Mouse (Mus musculus): ENCODE results near the gene Pomt1. TPM values are rescaled to one million over a fixed set of nuclear protein-coding genes. Genes with fewer than 3 reads are reported as not detected.

The Pomt1 gene
- polyA plus RNA-seq, 1 experiment from 2014 or later = 22.3 TPM

GRCm38 (mm10) chr2:32218113-32218512 lies 18.3 kb upstream of the Pomt1 start:
- H3K4me1 ChIP-seq (ENCODE audit: control insufficient read depth, insufficient read depth, low read length) = no peaks in the 10 kb centered on the region
- 91% methylated on average over 5 of the region's 5 CpGs for WGBS
- H3K36me3 ChIP-seq (ENCODE audit: control insufficient read depth, insufficient read depth, low read length) = peaks cover 100% of the 10 kb centered on the region
- H3K27me3 ChIP-seq (replicated peaks; ENCODE audit: control insufficient read depth, insufficient read depth, low read length) = no peaks in the 10 kb centered on the region
- ATAC-seq (no peak), DNase-seq (ENCODE audit: low spot score) (no peak)
- no peak overlapping the region for H3K4me2 ChIP-seq (ENCODE audit: low read length)
- no peak overlapping the region for H3K4me3 ChIP-seq (ENCODE audit: low read depth, low read length)
- no peak overlapping the region for H3K9ac ChIP-seq (ENCODE audit: low read length)
- no peaks in the 10 kb centered on the region for H3K9me3 ChIP-seq (replicated peaks; ENCODE audit: control insufficient read depth, low read length)
- H3K27ac ChIP-seq (ENCODE audit: low read depth, low read length) = no peak overlapping the region

GRCm38 (mm10) chr2:32218541-32219334 lies 17.7 kb upstream of the Pomt1 start:
- H3K27ac ChIP-seq (ENCODE audit: low read depth, low read length) = no peak overlapping the region
- H3K36me3 ChIP-seq (ENCODE audit: control insufficient read depth, insufficient read depth, low read length) = peaks cover 100% of the 10 kb centered on the region
- ATAC-seq = no peak
- no peaks in the 10 kb centered on the region for H3K4me1 ChIP-seq (ENCODE audit: control insufficient read depth, insufficient read depth, low read length)
- DNase-seq (ENCODE audit: low spot score) = no peak
- H3K9ac ChIP-seq (ENCODE audit: low read length) = no peak overlapping the region
- no peak overlapping the region for H3K4me3 ChIP-seq (ENCODE audit: low read depth, low read length)
- no peaks in the 10 kb centered on the region for H3K9me3 ChIP-seq (replicated peaks; ENCODE audit: control insufficient read depth, low read length)
- WGBS = 90% methylated on average over 11 of the region's 11 CpGs
- H3K27me3 ChIP-seq (replicated peaks; ENCODE audit: control insufficient read depth, insufficient read depth, low read length) = no peaks in the 10 kb centered on the region
- H3K4me2 ChIP-seq (ENCODE audit: low read length) = no peak overlapping the region

- Histone ChIP-seq H3K9me3 (replicated peaks; ENCODE audit: control insufficient read depth, low read length) (no peaks in the 10 kb centered on the region), H3K4me3 (ENCODE audit: low read depth, low read length) (no peak overlapping the region), H3K9ac (ENCODE audit: low read length) (no peak overlapping the region), H3K4me2 (ENCODE audit: low read length) (no peak overlapping the region), H3K4me1 (ENCODE audit: control insufficient read depth, insufficient read depth, low read length) (no peaks in the 10 kb centered on the region), H3K27ac (ENCODE audit: low read depth, low read length) (no peak overlapping the region), H3K36me3 (ENCODE audit: control insufficient read depth, insufficient read depth, low read length) (peaks cover 100% of the 10 kb centered on the region), H3K27me3 (replicated peaks; ENCODE audit: control insufficient read depth, insufficient read depth, low read length) (no peaks in the 10 kb centered on the region)
- no peak for ATAC-seq
- DNase-seq (ENCODE audit: low spot score) = no peak
- WGBS = 95% methylated on average over 14 of the region's 14 CpGs
Observed at GRCm38 (mm10) chr2:32219501-32219900, 16.9 kb upstream of the Pomt1 start.

GRCm38 (mm10) chr2:32220021-32220420 lies 16.4 kb upstream of the Pomt1 start:
- Histone ChIP-seq H3K27ac (ENCODE audit: low read depth, low read length) (no peak overlapping the region), H3K4me1 (ENCODE audit: control insufficient read depth, insufficient read depth, low read length) (no peaks in the 10 kb centered on the region), H3K9me3 (replicated peaks; ENCODE audit: control insufficient read depth, low read length) (no peaks in the 10 kb centered on the region), H3K4me2 (ENCODE audit: low read length) (no peak overlapping the region), H3K4me3 (ENCODE audit: low read depth, low read length) (no peak overlapping the region), H3K27me3 (replicated peaks; ENCODE audit: control insufficient read depth, insufficient read depth, low read length) (no peaks in the 10 kb centered on the region), H3K36me3 (ENCODE audit: control insufficient read depth, insufficient read depth, low read length) (peaks cover 100% of the 10 kb centered on the region), H3K9ac (ENCODE audit: low read length) (no peak overlapping the region)
- no peak for DNase-seq (ENCODE audit: low spot score)
- no peak for ATAC-seq
- 90% methylated on average over 6 of the region's 6 CpGs for WGBS

- no peaks in the 10 kb centered on the region for H3K4me1 ChIP-seq (ENCODE audit: control insufficient read depth, insufficient read depth, low read length)
- no peak overlapping the region for H3K4me3 ChIP-seq (ENCODE audit: low read depth, low read length)
- H3K27ac ChIP-seq (ENCODE audit: low read depth, low read length) = no peak overlapping the region
- no peaks in the 10 kb centered on the region for H3K9me3 ChIP-seq (replicated peaks; ENCODE audit: control insufficient read depth, low read length)
- 95% methylated on average over 10 of the region's 10 CpGs for WGBS
- no peak overlapping the region for H3K4me2 ChIP-seq (ENCODE audit: low read length)
- DNase-seq (ENCODE audit: low spot score) (no peak), ATAC-seq (no peak)
- peaks cover 100% of the 10 kb centered on the region for H3K36me3 ChIP-seq (ENCODE audit: control insufficient read depth, insufficient read depth, low read length)
- H3K9ac ChIP-seq (ENCODE audit: low read length) = no peak overlapping the region
- H3K27me3 ChIP-seq (replicated peaks; ENCODE audit: control insufficient read depth, insufficient read depth, low read length) = no peaks in the 10 kb centered on the region
Observed at GRCm38 (mm10) chr2:32220969-32221368, 15.4 kb upstream of the Pomt1 start.

- Histone ChIP-seq H3K9ac (ENCODE audit: low read length) (no peak overlapping the region), H3K27ac (ENCODE audit: low read depth, low read length) (no peak overlapping the region), H3K36me3 (ENCODE audit: control insufficient read depth, insufficient read depth, low read length) (peaks cover 100% of the 10 kb centered on the region), H3K4me3 (ENCODE audit: low read depth, low read length) (no peak overlapping the region), H3K9me3 (replicated peaks; ENCODE audit: control insufficient read depth, low read length) (no peaks in the 10 kb centered on the region), H3K4me2 (ENCODE audit: low read length) (no peak overlapping the region), H3K27me3 (replicated peaks; ENCODE audit: control insufficient read depth, insufficient read depth, low read length) (no peaks in the 10 kb centered on the region), H3K4me1 (ENCODE audit: control insufficient read depth, insufficient read depth, low read length) (no peaks in the 10 kb centered on the region)
- 90% methylated on average over 7 of the region's 7 CpGs for WGBS
- DNase-seq (ENCODE audit: low spot score) = no peak
- no peak for ATAC-seq
Observed at GRCm38 (mm10) chr2:32221577-32221976, 14.8 kb upstream of the Pomt1 start.

- Histone ChIP-seq H3K4me2 (ENCODE audit: low read length) (no peak overlapping the region), H3K9me3 (replicated peaks; ENCODE audit: control insufficient read depth, low read length) (no peaks in the 10 kb centered on the region), H3K27ac (ENCODE audit: low read depth, low read length) (no peak overlapping the region), H3K4me3 (ENCODE audit: low read depth, low read length) (no peak overlapping the region), H3K27me3 (replicated peaks; ENCODE audit: control insufficient read depth, insufficient read depth, low read length) (no peaks in the 10 kb centered on the region), H3K4me1 (ENCODE audit: control insufficient read depth, insufficient read depth, low read length) (no peaks in the 10 kb centered on the region), H3K36me3 (ENCODE audit: control insufficient read depth, insufficient read depth, low read length) (peaks cover 100% of the 10 kb centered on the region), H3K9ac (ENCODE audit: low read length) (no peak overlapping the region)
- ATAC-seq = no peak
- no peak for DNase-seq (ENCODE audit: low spot score)
- 89% methylated on average over 10 of the region's 10 CpGs for WGBS
Observed at GRCm38 (mm10) chr2:32222057-32222456, 14.3 kb upstream of the Pomt1 start.

- no peaks in the 10 kb centered on the region for H3K27me3 ChIP-seq (replicated peaks; ENCODE audit: control insufficient read depth, insufficient read depth, low read length)
- no peaks in the 10 kb centered on the region for H3K9me3 ChIP-seq (replicated peaks; ENCODE audit: control insufficient read depth, low read length)
- DNase-seq (ENCODE audit: low spot score) (no peak), ATAC-seq (no peak)
- H3K27ac ChIP-seq (ENCODE audit: low read depth, low read length) = no peak overlapping the region
- H3K4me2 ChIP-seq (ENCODE audit: low read length) = peak overlapping the region; percentile 87
- peaks cover 50% of the 10 kb centered on the region for H3K36me3 ChIP-seq (ENCODE audit: control insufficient read depth, insufficient read depth, low read length)
- H3K4me1 ChIP-seq (ENCODE audit: control insufficient read depth, insufficient read depth, low read length) = peaks cover 11% of the 10 kb centered on the region; the same call in 1 of the 2 replicates
- 40% methylated on average over 7 of the region's 7 CpGs for WGBS
- H3K4me3 ChIP-seq (ENCODE audit: low read depth, low read length) = peak overlapping the region; percentile 65
- H3K9ac ChIP-seq (ENCODE audit: low read length) = peak overlapping the region; percentile 76
Observed at GRCm38 (mm10) chr2:32235433-32235832, 957 bp upstream of the Pomt1 start.

GRCm38 (mm10) chr2:32236760-32237487 lies 534 bp downstream of the Pomt1 start:
- peak overlapping the region; percentile 65 for H3K4me3 ChIP-seq (ENCODE audit: low read depth, low read length)
- ATAC-seq (peak; percentile 47), DNase-seq (ENCODE audit: low spot score) (peak; percentile 75)
- peak overlapping the region; percentile 87 for H3K4me2 ChIP-seq (ENCODE audit: low read length)
- peaks cover 40% of the 10 kb centered on the region for H3K36me3 ChIP-seq (ENCODE audit: control insufficient read depth, insufficient read depth, low read length)
- peaks cover 11% of the 10 kb centered on the region; the same call in 1 of the 2 replicates for H3K4me1 ChIP-seq (ENCODE audit: control insufficient read depth, insufficient read depth, low read length)
- no peaks in the 10 kb centered on the region for H3K27me3 ChIP-seq (replicated peaks; ENCODE audit: control insufficient read depth, insufficient read depth, low read length)
- no peaks in the 10 kb centered on the region for H3K9me3 ChIP-seq (replicated peaks; ENCODE audit: control insufficient read depth, low read length)
- H3K9ac ChIP-seq (ENCODE audit: low read length) = peak overlapping the region; percentile 76
- under 1% methylated on average over 20 of the region's 20 CpGs for WGBS
- H3K27ac ChIP-seq (ENCODE audit: low read depth, low read length) = peak overlapping the region; percentile 80
